Mouse (Mus musculus) forebrain, embryonic 16.5 days (tissue): ENCODE results near the gene Nasp. TPM values are rescaled to one million over a fixed set of nuclear protein-coding genes. Genes with fewer than 3 reads are reported as not detected.

Experiments
- ATAC-seq: fragments of 200-750 bp; cut with Nextera tagmentation; 2 replicates; pipeline ENCODE4 v1.8.0; 2017; ENCODE audit warnings: mild to moderate bottlenecking, moderate library complexity
- H3K27ac ChIP-seq: fragments of 300-500 bp; sonication (generic); 2 replicates; pipeline ENCODE4 v1.5.1; 2014; ENCODE audit warnings: low read length, control low read depth
- H3K27me3 ChIP-seq: fragments of 300-500 bp; sonication (generic); replicated peaks from 2 replicates; pipeline ENCODE4 v1.6.1; 2014; ENCODE audit warnings: low read length; ENCODE audit not compliant: control insufficient read depth, insufficient read depth
- H3K36me3 ChIP-seq: fragments of 300-500 bp; sonication (generic); 2 replicates; pipeline ENCODE4 v1.6.1; 2014; ENCODE audit not compliant: control insufficient read depth, insufficient read depth
- H3K4me1 ChIP-seq: fragments of 300-500 bp; sonication (generic); replicated peaks from 2 replicates; pipeline ENCODE4 v1.6.1; 2014; ENCODE audit warnings: low read length; ENCODE audit not compliant: control insufficient read depth, insufficient read depth
- H3K4me2 ChIP-seq: fragments of 300-500 bp; sonication (generic); 2 replicates; pipeline ENCODE4 v1.6.1; 2014; ENCODE audit warnings: mild to moderate bottlenecking, low read length, control low read depth
- H3K4me3 ChIP-seq: fragments of 300-500 bp; sonication (generic); replicated peaks from 2 replicates; pipeline ENCODE4 v1.5.1; 2014; ENCODE audit warnings: mild to moderate bottlenecking, low read length, control low read depth
- H3K9ac ChIP-seq: fragments of 300-500 bp; sonication (generic); replicated peaks from 2 replicates; pipeline ENCODE4 v1.6.1; 2014; ENCODE audit warnings: low read depth, low read length, control low read depth
- H3K9me3 ChIP-seq: fragments of 300-500 bp; sonication (generic); 2 replicates; pipeline ENCODE4 v1.6.1; 2016; ENCODE audit warnings: low read length; ENCODE audit not compliant: control insufficient read depth
- WGBS: fragments of 180-500 bp; shearing (Covaris S2); extraction: QIAGEN DNeasy Blood & Tissue Kit; methylation state at CpG from one replicate; pipeline ENCODE4 v1.1.7; 2014; 5-methylcytosine and 5-hydroxymethylcytosine counted together
- polyA plus RNA-seq: library from polyadenylated mRNA; unstranded; fragments of >200 nt; fragmentation: Nextera tagmentation; extraction: Ambion mirVana; gene quantifications from 2 replicates; pipeline ENCODE4 v1.2.1, GENCODE M21; 2015

The Nasp gene
- polyA plus RNA-seq, 1 experiment from 2014 or later, result 127 TPM

DNA sequence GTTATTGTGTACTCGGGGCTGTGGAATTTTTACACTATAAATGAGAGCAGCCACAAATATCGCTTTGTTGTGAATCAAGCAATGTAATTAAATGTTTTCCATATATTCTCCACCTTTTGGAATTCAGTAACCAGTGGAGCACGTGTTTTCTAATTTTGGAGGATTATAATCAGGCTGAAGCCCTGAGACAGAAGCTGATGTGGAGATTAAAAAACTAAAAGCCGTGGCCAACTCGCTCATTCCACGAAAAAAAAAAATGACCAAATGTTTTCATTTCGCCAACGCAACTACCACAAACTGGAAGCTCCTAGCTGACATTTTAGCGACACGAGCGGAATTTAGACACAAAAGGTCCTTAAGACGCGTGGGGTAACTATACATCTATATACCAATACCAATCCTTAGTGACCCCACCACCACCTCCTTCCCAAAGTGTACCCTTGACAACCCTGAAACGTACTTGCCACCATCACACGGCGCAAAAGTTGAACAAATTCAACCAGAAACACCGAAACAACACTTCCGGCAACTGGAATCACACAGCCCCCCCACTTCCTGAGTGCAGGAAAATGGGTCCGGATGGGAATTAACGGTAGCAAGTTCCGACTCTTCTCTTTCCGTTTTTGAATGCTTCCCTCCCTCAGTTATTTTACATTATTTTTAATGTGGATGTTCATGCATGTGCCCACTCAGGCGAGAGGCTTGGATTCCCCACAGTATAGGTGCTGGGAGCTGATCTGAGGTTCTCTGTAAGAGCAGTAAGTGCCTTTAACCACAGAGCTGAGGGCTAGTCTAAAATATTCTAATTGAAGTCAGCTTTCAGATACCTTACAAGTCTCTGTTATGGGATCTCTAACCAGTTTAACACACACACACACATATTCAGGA, 72.1 kb downstream of the Nasp start, which contains the start of gene Tmem69:
Gene Tmem69 (minus strand): TSS at position 524 of the 888 bp plus-strand sequence.
- H3K4me1 ChIP-seq, result peaks cover 15% of the 10 kb centered on the region
- peak within 1 kb of the TSS; percentile 95 for H3K27ac ChIP-seq
- WGBS, result 2% methylated on average over 23 of the region's 23 CpGs
- H3K4me3 ChIP-seq, result peak within 1 kb of the TSS; percentile 97
- no peaks in the 10 kb centered on the region for H3K9me3 ChIP-seq
- no peak for ATAC-seq
- H3K36me3 ChIP-seq, result no peaks in the 10 kb centered on the region; the same call in 1 of the 2 replicates
- H3K4me2 ChIP-seq, result peak within 1 kb of the TSS; percentile 66
- peak within 1 kb of the TSS; percentile 86 for H3K9ac ChIP-seq
- no peaks in the 10 kb centered on the region for H3K27me3 ChIP-seq

- peaks cover 5% of the 10 kb centered on the region; the same call in 1 of the 2 replicates for H3K4me1 ChIP-seq
- no peak overlapping the region for H3K27ac ChIP-seq
- no peaks in the 10 kb centered on the region; the same call in 1 of the 2 replicates for H3K36me3 ChIP-seq
- no peak overlapping the region for H3K4me3 ChIP-seq
- H3K9me3 ChIP-seq, result no peaks in the 10 kb centered on the region
- H3K4me2 ChIP-seq, result no peak overlapping the region
- WGBS, result 82% methylated on average over 3 of the region's 3 CpGs
- no peak overlapping the region for H3K9ac ChIP-seq
- ATAC-seq, result no peak
- H3K27me3 ChIP-seq, result no peaks in the 10 kb centered on the region
Measured at GRCm38 (mm10) chr4:116553035-116553434, 74.7 kb downstream of the Nasp start.

Other genes starting within 250 kb of the Nasp start
- gene Mast2, start 163.8 kb downstream of the Nasp start, polyA plus RNA-seq, result 54.3 and 57.3 TPM in 2 replicates
- gene Ipp, start 120.4 kb downstream of the Nasp start, polyA plus RNA-seq, result 18.4 and 20.7 TPM in 2 replicates
- gene Tmem69, start 72.0 kb downstream of the Nasp start, polyA plus RNA-seq, result 28.3 and 30.0 TPM in 2 replicates
- 19.0 and 22.9 TPM in 2 replicates for gene Gpbp1l1, start 70.3 kb downstream of the Nasp start, polyA plus RNA-seq
- 1.9 and 3.6 TPM in 2 replicates for gene Ccdc17, start 31.3 kb downstream of the Nasp start, polyA plus RNA-seq
- 794 and 796 TPM in 2 replicates for gene Akr1a1, start 23.7 kb upstream of the Nasp start, polyA plus RNA-seq
- 455 and 488 TPM in 2 replicates for gene Prdx1, start 57.6 kb upstream of the Nasp start, polyA plus RNA-seq
- gene Mmachc, start 80.5 kb upstream of the Nasp start, polyA plus RNA-seq, result 24.9 and 27.8 TPM in 2 replicates
- gene Ccdc163, start 80.6 kb upstream of the Nasp start, polyA plus RNA-seq, result 14.1 and 14.8 TPM in 2 replicates
- 4.3 and 5.2 TPM in 2 replicates for gene Tesk2, start 93.0 kb upstream of the Nasp start, polyA plus RNA-seq
- 32.6 and 36.7 TPM in 2 replicates for gene Toe1, start 179.7 kb upstream of the Nasp start, polyA plus RNA-seq
- gene Mutyh, start 179.8 kb upstream of the Nasp start, polyA plus RNA-seq, result 8.4 and 10.2 TPM in 2 replicates
- 0.48 and 0.52 TPM in 2 replicates for gene Hpdl, start 193.8 kb upstream of the Nasp start, polyA plus RNA-seq
- gene Zswim5, start 249.4 kb upstream of the Nasp start, polyA plus RNA-seq, result 8.8 and 9.1 TPM in 2 replicates